Mouse (Mus musculus): Measurements from ENCODE around the gene Slc27a1. TPM values are rescaled to one million over a fixed set of nuclear protein-coding genes. Genes with fewer than 3 reads are reported as not detected.
A peak's percentile ranks its signal among the peaks of the same experiment; 100 is the strongest.

Slc27a1 gene
- polyA plus RNA-seq, 1 experiment from 2014 or later: 2.3 TPM

DNA sequence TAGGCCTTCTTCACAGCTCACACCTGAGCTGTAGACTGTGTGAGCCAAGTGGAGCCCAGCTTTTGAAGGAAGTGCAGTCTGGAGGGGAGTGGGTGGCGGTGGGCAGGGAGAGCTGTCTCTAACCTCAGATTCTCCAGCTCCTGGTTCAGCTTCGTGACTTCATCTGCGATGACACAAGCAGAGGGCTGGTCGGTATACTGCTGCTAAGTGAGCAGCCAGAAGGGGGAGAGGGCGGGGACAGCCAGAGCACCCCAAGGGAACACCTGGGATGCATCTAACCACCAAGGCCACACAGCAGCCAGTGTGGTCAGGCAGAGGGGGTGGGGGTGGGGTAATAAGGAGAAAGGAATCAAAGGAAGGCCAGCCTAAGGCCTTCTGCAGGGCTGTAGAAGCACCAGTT is 33.0 kb upstream of the Slc27a1 start:
- Histone ChIP-seq H3K36me3 (replicated peaks) (no peaks in the 10 kb centered on the region), H3K4me1 (replicated peaks) (peaks cover 31% of the 10 kb centered on the region), H3K27me3 (no peaks in the 10 kb centered on the region), H3K27ac (replicated peaks) (no peak overlapping the region), H3K9me3 (replicated peaks) (no peaks in the 10 kb centered on the region), H3K4me3 (replicated peaks) (no peak overlapping the region), H3K9ac (no peak overlapping the region), H3K4me2 (no peak overlapping the region)
- 69% methylated on average over 5 of the region's 5 CpGs for WGBS (ENCODE audit: insufficient replicate concordance)
- ATAC-seq (ENCODE audit: insufficient read depth): no peak

DNA sequence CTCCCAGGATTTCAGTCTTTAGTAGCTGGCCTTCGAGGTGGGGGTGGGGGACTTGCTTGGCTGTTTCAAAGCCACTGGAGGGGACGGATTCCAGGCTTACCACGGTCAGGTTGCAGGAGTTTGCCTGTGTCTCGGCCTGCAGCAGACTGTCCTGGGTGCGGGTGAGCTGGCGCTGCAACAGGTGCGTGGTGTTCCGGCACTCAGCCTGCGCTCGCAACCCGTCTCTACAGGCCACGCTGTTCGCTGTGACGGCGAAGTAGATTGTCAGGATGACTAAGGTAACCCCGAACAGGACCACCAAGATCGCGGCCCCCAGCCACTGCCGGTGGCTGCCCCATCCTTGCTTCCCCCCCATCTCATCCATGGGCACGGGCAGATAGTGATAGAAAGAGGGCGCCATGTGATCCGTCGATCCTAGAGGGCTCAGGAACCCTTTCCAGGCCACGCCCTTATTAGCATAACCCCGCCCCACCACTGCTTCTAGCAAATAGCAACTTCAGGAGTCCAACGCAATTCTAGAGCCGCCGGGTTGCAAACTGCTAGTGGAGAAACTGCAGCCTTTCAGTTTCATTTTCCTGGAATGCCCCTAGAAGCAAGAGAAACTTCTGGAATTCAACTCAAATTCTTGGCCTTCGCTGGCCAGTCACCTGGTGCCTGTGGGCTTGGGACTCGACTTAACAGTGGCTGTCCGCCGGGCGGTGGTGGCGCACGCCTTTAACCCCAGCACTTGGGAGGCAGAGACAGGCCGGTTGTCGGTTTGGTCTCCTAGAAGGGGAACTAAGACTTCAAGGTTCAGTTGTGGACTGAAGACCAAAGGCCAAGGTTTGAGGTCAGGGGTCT is 31.4 kb upstream of the Slc27a1 start, which contains the start of gene Bst2:
Gene Bst2 (minus strand): TSS at position 429 of the 840 bp plus-strand sequence.
- peak; percentile 87 for ATAC-seq (ENCODE audit: insufficient read depth)
- peak within 1 kb of the TSS; percentile 76 for H3K27ac ChIP-seq (replicated peaks)
- H3K4me3 ChIP-seq (replicated peaks): peak within 1 kb of the TSS; percentile 66
- WGBS (ENCODE audit: insufficient replicate concordance): under 1% methylated on average over 37 of the region's 37 CpGs
- H3K9me3 ChIP-seq (replicated peaks): no peaks in the 10 kb centered on the region
- H3K27me3 ChIP-seq: no peaks in the 10 kb centered on the region
- H3K4me1 ChIP-seq (replicated peaks): peaks cover 29% of the 10 kb centered on the region
- peak within 1 kb of the TSS; percentile 84 for H3K4me2 ChIP-seq
- no peaks in the 10 kb centered on the region for H3K36me3 ChIP-seq (replicated peaks)
- peak within 1 kb of the TSS; percentile 62 for H3K9ac ChIP-seq

DNA sequence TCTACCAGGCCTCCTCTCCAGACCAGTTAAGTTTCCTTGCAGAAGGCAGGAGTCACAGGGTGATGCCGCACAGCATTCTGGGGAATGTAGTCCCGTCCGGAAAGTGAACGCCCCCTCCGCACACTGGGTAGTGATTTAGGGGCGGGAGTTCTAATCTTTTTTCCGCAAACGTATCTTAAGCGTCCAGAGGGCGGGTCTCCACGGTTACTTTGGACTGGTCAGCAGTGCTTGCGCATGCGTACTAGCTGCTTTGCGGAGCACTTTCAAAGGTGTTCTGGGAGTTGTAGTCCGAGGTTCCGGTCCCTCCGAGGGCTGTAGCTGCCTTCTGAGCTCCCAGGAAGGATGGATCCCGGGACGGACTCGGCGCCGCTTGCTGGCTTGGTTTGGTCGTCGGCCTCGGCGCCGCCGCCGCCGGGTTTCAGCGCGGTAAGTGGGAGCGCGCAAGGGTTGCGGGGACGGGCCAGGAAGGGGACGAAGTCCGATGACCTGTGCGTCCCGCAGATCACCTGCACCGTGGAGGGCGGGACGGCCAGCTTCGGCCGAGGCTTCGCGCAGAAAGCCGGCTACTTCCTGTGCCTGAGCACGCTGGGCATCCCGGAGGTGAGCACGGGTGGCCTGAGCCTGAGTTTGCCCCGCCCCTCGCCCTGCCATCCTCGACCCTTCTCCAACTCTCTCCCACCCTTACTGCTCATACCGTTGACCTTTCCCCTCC is 25.9 kb upstream of the Slc27a1 start, which contains the start of gene Mvb12a:
Gene Mvb12a (plus strand): TSS at position 291 of the 712 bp plus-strand sequence.
- Histone ChIP-seq H3K9ac (peak within 1 kb of the TSS; percentile 59), H3K4me3 (replicated peaks) (peak within 1 kb of the TSS; percentile 77), H3K27me3 (no peaks in the 10 kb centered on the region), H3K9me3 (replicated peaks) (no peaks in the 10 kb centered on the region), H3K27ac (replicated peaks) (peak within 1 kb of the TSS; percentile 76), H3K4me1 (replicated peaks) (peaks cover 26% of the 10 kb centered on the region), H3K4me2 (peak within 1 kb of the TSS; percentile 96), H3K36me3 (replicated peaks) (peaks cover 16% of the 10 kb centered on the region; the same call in 1 of the 2 replicates)
- ATAC-seq (ENCODE audit: insufficient read depth): peak; percentile 89
- under 1% methylated on average over 55 of the region's 55 CpGs for WGBS (ENCODE audit: insufficient replicate concordance)

DNA sequence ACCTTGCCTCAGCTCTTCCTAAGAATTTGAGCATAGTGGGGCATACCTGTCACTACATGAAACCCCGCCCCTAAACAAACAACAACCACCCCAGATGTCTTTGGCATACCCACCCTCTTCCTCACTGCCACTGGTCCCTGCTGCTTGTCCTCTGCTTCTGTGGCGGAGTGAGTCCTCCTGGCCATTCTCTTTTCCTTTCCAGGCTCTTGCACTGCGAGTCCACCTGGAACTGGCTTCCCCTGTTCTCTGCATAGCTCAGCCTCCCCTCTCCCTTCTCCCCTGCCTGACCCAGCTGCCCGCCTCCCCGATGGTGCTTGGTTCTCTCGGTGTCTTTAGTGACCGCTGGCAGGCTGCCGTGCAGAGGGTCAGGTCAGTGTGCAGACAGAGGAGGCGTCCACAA is 24.9 kb upstream of the Slc27a1 start:
- Histone ChIP-seq H3K9ac (no peak overlapping the region), H3K4me3 (replicated peaks) (peak overlapping the region; percentile 77)
- 77% methylated on average over 9 of the region's 9 CpGs for WGBS (ENCODE audit: insufficient replicate concordance)

DNA sequence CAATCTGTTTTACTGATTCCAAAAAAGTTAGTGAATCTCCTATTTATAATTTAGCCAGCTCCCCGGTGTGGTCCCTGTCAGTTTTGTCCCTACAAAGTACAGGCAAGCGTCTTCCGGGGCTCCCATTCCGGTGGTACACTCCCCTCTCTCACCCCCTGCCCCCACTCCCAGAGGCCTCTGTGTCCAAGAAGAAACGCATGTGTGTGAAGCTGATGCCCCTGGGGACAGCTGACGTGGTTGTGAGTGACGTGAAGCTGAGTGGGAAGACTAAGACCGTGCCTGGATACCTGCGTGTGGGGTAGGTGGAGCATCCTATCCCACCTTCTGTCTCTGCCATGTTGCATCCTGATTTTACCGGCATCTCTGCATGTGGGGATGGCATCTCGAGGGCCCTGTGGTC is 23.6 kb upstream of the Slc27a1 start:
- Histone ChIP-seq H3K9me3 (replicated peaks) (no peaks in the 10 kb centered on the region), H3K4me2 (no peak overlapping the region), H3K27me3 (no peaks in the 10 kb centered on the region), H3K27ac (replicated peaks) (no peak overlapping the region), H3K4me1 (replicated peaks) (peaks cover 17% of the 10 kb centered on the region), H3K4me3 (replicated peaks) (no peak overlapping the region), H3K9ac (no peak overlapping the region), H3K36me3 (replicated peaks) (peaks cover 25% of the 10 kb centered on the region)
- ATAC-seq (ENCODE audit: insufficient read depth): no peak
- WGBS (ENCODE audit: insufficient replicate concordance): 80% methylated on average over 11 of the region's 11 CpGs

More for the DNA sequence above, 24.9 kb upstream of the Slc27a1 start:
- Histone ChIP-seq H3K27ac (replicated peaks) (no peak overlapping the region), H3K4me1 (replicated peaks) (peaks cover 17% of the 10 kb centered on the region), H3K36me3 (replicated peaks) (peaks cover 25% of the 10 kb centered on the region), H3K27me3 (no peaks in the 10 kb centered on the region), H3K9me3 (replicated peaks) (no peaks in the 10 kb centered on the region), H3K4me2 (peak overlapping the region; percentile 96)
- no peak for ATAC-seq (ENCODE audit: insufficient read depth)

DNA sequence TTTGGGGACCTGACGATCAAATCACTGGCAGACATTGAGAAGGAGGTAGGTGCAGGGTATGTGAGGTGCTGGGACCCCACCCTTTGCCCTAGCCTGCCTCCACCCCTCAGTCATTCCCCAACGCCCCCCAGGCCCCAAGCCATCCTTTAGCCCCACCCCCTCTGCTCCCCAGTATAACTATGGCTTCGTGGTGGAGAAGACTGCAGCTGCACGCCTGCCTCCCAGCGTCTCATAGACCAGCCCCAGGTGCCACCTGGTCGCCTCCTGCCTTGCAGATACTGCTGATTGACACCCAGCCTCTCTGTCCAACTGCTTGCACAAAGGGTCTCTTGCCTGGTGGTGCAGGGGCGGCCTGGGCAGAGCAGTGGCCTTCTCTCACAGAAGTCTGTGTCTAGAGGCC is 21.1 kb upstream of the Slc27a1 start:
- WGBS (ENCODE audit: insufficient replicate concordance): 77% methylated on average over 7 of the region's 7 CpGs
- Histone ChIP-seq H3K4me3 (replicated peaks) (no peak overlapping the region), H3K27me3 (no peaks in the 10 kb centered on the region), H3K4me1 (replicated peaks) (peaks cover 13% of the 10 kb centered on the region), H3K27ac (replicated peaks) (no peak overlapping the region), H3K4me2 (no peak overlapping the region), H3K36me3 (replicated peaks) (peaks cover 25% of the 10 kb centered on the region), H3K9ac (no peak overlapping the region), H3K9me3 (replicated peaks) (no peaks in the 10 kb centered on the region)
- ATAC-seq (ENCODE audit: insufficient read depth): no peak

DNA sequence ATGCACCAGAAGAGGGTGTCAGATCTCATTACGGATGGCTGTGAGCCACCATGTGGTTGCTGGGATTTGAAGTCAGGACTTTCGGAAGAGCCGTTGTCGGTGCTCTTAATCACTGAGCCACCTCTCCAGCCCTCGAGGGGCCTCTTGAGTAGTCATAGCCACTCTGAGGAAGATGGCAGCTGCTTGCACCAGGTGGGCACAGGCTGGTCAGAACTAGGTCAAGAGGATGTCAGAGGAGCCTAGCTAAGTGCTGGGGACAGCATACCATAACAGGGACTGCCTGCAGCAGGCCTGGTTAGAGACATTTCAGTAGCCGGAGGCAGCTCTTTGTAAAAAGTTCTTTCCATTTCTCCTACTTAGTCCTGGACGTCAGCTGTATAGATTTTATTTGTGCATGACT is 17.9 kb upstream of the Slc27a1 start:
- H3K4me2 ChIP-seq: no peak overlapping the region
- peaks cover 22% of the 10 kb centered on the region for H3K36me3 ChIP-seq (replicated peaks)
- H3K9ac ChIP-seq: no peak overlapping the region
- no peaks in the 10 kb centered on the region for H3K27me3 ChIP-seq
- no peaks in the 10 kb centered on the region for H3K9me3 ChIP-seq (replicated peaks)
- no peak overlapping the region for H3K4me3 ChIP-seq (replicated peaks)
- no peak for ATAC-seq (ENCODE audit: insufficient read depth)
- no peak overlapping the region for H3K27ac ChIP-seq (replicated peaks)
- 61% methylated on average over 7 of the region's 7 CpGs for WGBS (ENCODE audit: insufficient replicate concordance)
- peaks cover 10% of the 10 kb centered on the region for H3K4me1 ChIP-seq (replicated peaks)

DNA sequence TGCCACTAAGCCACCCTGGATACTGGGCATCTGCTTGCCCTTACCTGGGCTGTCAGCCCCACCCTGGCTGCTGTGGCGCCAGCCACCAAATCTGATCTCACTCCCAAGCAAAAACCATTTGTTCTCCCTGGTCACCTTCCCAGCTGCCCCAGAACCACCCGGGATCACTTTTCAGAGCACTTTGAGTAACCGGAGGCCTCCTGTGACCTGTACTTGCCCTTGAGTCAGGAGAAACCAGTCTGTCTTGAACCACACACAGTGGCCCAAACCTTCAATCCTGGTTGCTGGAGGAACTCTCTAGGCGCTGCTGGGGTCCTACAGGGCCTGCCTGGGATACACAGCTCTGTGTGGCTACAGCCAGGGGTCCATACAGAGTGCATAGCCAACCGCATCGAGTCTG is 15.9 kb upstream of the Slc27a1 start:
- Histone ChIP-seq H3K9me3 (replicated peaks) (no peaks in the 10 kb centered on the region), H3K27me3 (peaks cover 18% of the 10 kb centered on the region), H3K9ac (no peak overlapping the region), H3K27ac (replicated peaks) (no peak overlapping the region), H3K4me2 (no peak overlapping the region), H3K4me3 (replicated peaks) (no peak overlapping the region), H3K4me1 (replicated peaks) (peaks cover 10% of the 10 kb centered on the region), H3K36me3 (replicated peaks) (peaks cover 9% of the 10 kb centered on the region)
- no peak for ATAC-seq (ENCODE audit: insufficient read depth)
- WGBS (ENCODE audit: insufficient replicate concordance): 59% methylated on average over 6 of the region's 6 CpGs

DNA sequence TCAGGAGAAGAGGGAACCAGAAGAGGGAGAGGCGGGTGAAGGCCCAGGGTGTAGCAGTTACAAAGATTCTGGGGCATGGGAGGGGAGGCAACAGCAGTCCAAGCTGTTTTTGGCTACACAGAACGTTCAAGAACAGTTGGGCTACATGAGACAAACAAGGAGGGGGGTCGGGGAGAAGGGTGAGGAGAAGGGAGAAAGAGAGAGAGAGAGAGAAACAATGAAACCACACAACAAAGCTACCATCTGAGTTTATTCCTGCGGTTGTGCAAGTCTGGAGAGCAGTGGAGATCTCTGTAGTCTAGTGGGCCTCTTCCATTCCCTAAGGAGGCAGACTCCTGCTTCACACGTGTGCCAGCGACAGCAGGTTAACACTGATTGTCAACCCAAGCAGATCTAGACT is 14.7 kb upstream of the Slc27a1 start:
- 45% methylated on average over 6 of the region's 6 CpGs for WGBS (ENCODE audit: insufficient replicate concordance)
- no peak overlapping the region for H3K4me3 ChIP-seq (replicated peaks)

DNA sequence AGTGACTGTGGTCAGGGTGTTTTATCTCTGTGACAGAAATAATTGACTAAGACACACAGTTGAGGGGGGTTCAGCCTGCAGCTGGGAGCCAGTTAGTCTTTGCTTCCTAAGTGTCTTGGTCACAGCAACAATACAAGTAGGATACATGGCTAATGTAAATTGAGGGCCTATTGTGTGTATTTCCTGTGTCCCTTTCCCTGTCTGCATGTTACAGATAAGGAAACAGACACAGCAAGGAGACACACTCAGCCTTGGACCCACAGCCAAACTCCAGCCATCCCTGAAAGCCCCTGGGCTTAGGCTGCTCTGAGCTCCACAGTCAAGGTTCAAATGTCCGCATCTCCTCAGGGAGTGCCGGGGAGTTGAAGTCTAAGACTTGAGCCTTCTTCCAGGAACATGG is 14.0 kb upstream of the Slc27a1 start:
- Histone ChIP-seq H3K4me3 (replicated peaks) (no peak overlapping the region), H3K27ac (replicated peaks) (no peak overlapping the region), H3K36me3 (replicated peaks) (no peaks in the 10 kb centered on the region), H3K9me3 (replicated peaks) (no peaks in the 10 kb centered on the region), H3K9ac (no peak overlapping the region), H3K27me3 (peaks cover 37% of the 10 kb centered on the region), H3K4me1 (replicated peaks) (peaks cover 29% of the 10 kb centered on the region), H3K4me2 (no peak overlapping the region)
- WGBS (ENCODE audit: insufficient replicate concordance): 72% methylated on average over 2 of the region's 2 CpGs
- no peak for ATAC-seq (ENCODE audit: insufficient read depth)

More for the DNA sequence above, 14.7 kb upstream of the Slc27a1 start:
- Histone ChIP-seq H3K9me3 (replicated peaks) (no peaks in the 10 kb centered on the region), H3K27me3 (peaks cover 30% of the 10 kb centered on the region), H3K4me1 (replicated peaks) (peaks cover 23% of the 10 kb centered on the region), H3K27ac (replicated peaks) (no peak overlapping the region), H3K4me2 (no peak overlapping the region), H3K9ac (no peak overlapping the region), H3K36me3 (replicated peaks) (no peaks in the 10 kb centered on the region)
- no peak for ATAC-seq (ENCODE audit: insufficient read depth)

Data from liver, embryonic 15.5 days (tissue).